Mouse (Mus musculus) B cell, adult 2 months (primary cell): ENCODE measurements around the gene Nr0b2.
"Not testable (repeated sequence)": the region's sequence is repeated elsewhere in the genome, so short reads cannot be mapped to it uniquely, and the experiment has no call there.

Experiments
- DNase-seq, 2 experiments: peaks; one replicate each; pipeline ENCODE4 v3.0.0; 2022

Nr0b2 gene

GRCm38 (mm10) chr4:133552768-133553447 lies at the start of gene Nr0b2:
Nr0b2 (plus strand) TSS chr4:133553376.
- DNase-seq, result peak; percentile 20 to 21

GRCm38 (mm10) chr4:133504300-133504699 lies 48.9 kb upstream of the Nr0b2 start:
- no peak for DNase-seq

DNA sequence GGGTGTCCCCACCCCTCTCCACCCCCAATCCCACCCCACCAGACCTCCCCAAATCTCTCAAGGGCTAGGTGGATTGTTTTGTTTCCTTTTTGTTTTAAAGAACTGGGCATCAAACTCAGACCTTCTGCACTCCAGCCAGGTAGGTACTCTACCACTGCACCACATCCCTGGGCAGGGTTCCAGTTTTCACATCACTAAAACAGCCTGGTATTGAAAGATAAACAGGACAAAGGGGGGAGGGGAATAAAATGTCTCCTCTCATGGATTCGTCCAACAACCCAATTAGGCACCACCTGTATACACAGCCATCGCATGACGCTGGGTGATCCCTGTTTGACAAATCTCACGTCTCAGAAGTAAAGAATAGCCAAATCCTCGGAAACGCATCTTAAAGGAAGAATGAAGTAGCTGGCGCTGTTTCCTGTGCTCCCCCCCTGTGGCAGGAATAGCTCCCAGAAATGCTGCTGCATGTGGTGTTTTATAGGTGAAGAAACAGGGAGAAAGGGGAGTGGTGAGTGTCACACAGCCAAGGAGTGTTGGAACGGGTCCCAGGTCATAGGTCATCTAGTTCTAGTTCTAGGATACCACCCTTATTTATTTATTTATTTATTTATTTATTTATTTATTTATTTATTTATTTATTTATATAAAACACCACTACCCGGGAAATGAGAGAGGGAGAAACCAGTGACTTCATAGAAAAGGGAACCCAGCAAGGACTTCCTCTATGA lies 48.3 kb upstream of the Nr0b2 start:
- no peak for DNase-seq

- no peak for DNase-seq
Observed at GRCm38 (mm10) chr4:133506573-133506972, 46.6 kb upstream of the Nr0b2 start.

DNA sequence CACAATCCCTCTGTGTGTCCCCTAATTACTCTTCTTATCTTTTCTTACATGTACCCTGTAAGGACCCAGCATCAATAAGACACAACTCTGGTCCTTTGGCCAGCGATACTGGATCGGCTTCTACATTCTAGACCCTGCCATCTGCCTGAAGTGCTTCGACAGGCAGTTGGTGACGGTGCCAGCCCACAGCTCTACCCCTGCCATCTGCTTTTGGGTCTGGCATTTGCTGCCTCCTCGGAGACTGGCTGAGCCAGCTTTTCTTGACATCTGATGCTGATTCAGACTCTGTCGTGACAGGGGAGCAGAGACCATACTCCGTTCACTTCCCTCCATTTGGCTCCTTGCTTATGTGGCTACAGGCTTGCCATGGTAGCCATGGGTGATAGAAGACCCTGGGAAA lies 44.2 kb upstream of the Nr0b2 start:
- DNase-seq, result no peak

DNA sequence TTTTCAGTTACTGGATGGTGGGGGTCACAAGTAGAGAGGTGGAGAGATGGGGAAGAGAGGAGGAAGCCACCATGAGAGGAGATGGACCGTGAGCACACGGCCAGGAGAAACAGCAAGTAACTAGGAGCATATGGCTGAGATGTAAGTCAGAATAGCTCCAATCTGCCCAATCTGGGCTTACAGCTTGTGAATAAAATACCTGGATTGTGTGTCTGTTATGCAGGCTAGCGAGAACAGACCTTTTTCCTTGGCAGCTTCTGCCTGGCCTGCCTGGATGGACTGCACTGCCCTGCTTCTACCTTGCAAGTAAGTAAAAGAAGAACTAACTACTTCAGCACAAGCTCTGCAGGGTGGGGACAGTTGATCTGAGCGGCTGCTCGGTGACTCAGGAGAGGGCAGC lies 42.1 kb upstream of the Nr0b2 start:
- DNase-seq, result no peak

GRCm38 (mm10) chr4:133512511-133512910 lies 40.7 kb upstream of the Nr0b2 start:
- DNase-seq, result not testable (repeated sequence)

DNA sequence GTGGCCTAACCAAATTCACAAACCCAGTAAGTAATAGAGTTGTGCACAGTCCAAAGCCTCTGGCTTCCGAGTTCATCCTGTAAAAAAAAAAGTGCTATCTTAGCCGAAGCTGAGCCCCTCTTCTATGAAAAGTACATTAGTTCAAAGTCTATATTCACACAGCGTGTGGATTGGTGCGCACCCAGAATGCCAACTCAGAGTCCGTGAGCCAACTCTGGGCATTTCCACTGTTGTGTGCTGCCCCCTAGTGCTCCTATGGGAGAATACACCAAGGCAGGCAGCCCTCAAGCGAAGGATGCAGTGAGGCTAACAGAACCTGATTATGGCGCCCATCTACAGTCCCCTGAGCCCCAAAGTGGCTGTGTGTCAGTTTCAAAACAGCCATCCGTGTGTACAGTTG lies 40.2 kb upstream of the Nr0b2 start:
- peak; percentile 79 to 80 for DNase-seq

DNA sequence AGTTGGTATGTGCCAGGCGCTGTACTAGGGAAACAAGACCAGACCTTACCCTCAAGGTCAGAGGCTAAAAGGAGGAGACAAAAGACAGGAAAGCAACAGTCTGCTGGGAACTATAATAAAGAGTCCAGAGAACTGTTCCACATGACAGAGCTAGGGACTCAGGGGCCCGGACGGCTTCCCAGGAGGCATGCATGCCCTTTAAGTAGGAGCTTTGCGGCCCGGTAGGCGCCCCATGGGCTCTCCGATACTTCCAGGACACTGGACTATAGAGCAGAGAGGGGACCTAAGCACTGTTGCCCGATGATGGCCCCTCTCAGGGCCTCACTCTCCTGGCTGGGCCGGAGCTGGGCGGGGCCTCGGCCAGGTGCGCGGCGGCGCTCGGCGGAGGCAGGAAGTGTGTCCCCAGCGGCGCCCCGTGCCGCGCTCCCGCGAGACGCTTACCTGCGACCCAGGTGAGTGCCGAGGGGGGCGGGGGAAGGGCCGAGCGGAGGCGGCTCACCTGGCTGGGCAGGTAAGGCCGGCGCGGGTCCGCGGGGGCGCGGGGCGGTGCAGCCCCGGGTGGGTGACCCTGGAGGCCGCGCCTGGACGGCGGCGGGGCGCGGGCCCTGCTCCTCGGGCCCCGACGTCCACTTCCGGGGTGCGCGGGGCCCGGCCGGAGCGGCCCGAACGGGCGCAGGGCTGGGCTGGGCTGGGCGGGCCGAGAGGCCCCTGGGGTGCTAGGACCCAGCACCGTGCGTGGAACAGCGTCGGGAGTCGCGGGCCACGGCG lies 34.4 kb upstream of the Nr0b2 start, which contains the start of gene Kdf1:
Kdf1 (plus strand) TSS at position 363 of the 768 bp plus-strand sequence.
- peak in 1 of 2 experiments; percentile 16 for DNase-seq

DNA sequence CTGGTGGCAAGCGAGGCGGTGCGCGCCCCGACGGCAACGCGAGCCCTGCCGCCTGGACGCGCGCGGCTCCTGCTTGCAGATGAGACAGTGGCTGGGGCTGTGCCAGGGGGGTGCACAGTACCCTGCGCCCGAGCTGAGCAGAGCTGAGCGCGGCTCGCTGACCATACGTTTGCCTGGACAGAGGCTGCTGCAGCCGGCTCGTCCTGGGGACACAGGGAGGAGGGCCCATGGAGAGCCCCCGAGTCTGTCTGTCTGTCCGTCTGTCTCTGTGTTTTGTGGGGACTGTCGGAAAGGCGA lies 33.9 kb upstream of the Nr0b2 start:
- no peak for DNase-seq

DNA sequence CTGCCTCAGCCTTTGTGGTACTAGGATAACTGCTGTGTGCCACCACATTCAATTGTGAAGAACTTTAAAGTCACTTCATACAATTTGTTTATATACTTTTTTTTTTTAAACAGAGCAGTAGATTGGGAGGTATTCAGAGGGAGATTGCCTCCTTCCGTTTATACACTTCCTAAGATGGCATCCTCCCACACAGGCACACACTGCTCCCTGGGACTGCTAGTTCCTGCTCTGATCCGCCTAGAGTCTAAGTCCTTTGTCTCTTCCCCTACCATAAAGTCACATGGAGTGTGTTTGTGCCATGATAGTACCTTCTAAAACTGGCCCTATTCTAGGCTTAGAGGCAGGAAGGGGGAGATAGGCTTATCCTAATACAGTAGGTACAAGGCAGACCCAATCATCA lies 31.7 kb upstream of the Nr0b2 start:
- DNase-seq, result no peak

DNA sequence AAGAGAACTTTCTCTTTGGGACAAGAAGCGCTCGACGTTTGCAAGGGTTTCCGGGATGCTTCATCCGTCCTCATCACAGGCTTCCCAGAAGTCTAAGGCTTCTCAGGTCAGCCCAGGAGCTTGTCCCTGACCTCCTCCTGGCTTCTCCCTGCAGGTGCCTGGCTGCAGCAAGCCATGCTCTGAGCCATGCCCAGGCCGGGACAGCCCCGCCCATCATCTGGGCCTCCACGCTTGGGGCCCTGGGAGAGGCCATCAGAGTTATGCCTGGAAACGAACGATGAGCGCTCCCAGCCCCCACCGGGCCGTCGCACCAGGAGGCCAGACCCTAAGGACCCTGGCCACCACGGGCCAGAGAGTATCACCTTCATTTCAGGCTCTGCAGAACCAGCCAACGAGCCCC lies 25.4 kb upstream of the Nr0b2 start:
- no peak for DNase-seq

DNA sequence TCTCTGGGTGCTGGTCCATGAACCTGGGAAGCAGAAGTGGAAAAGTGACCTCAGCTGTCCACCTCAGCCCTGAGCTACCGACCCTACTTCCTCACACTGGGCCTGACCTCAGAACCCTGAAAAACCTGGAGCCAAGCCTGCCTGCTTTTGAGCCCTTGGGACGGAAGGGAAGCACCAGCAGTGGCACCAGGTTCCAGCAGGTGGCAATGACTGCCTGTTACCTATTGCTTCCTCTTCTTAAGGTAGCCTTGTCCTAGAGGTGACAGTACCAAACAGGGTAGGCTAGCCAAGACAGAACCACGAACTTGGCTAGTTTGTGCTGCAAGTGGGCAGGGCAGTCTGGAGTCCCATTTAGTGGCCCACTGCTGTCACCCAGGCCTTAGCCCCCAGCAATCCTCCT lies 20.4 kb upstream of the Nr0b2 start:
- no peak for DNase-seq

- DNase-seq, result no peak
Observed at GRCm38 (mm10) chr4:133536081-133536480, 17.1 kb upstream of the Nr0b2 start.

- no peak for DNase-seq
Observed at GRCm38 (mm10) chr4:133536652-133537051, 16.5 kb upstream of the Nr0b2 start.

- DNase-seq, result peak; percentile 95 to 96
Observed at GRCm38 (mm10) chr4:133545272-133546231, 7.6 kb upstream of the Nr0b2 start, which contains the start of gene Nudc. Nudc (minus strand) TSS chr4:133545996.

DNA sequence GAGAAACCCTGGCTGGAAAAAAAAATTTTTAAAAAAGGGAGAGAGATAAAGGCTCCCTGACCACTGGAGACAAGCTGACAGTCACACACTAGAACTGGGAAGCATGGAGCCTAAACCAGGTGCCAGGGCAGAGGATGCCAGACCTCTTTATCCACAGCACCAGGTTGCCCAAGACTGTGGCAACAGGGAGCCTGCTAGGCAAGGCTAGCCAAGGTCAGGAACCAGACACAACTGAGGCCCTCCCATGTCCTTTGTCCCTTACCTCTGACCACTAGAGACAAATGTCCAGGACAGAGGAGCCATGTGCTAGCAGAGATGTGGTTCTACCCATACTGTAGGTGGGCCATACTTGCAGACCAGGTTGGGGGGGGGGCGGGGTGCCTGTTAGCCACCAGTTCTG lies 1.1 kb upstream of the Nr0b2 start:
- DNase-seq, result no peak

DNA sequence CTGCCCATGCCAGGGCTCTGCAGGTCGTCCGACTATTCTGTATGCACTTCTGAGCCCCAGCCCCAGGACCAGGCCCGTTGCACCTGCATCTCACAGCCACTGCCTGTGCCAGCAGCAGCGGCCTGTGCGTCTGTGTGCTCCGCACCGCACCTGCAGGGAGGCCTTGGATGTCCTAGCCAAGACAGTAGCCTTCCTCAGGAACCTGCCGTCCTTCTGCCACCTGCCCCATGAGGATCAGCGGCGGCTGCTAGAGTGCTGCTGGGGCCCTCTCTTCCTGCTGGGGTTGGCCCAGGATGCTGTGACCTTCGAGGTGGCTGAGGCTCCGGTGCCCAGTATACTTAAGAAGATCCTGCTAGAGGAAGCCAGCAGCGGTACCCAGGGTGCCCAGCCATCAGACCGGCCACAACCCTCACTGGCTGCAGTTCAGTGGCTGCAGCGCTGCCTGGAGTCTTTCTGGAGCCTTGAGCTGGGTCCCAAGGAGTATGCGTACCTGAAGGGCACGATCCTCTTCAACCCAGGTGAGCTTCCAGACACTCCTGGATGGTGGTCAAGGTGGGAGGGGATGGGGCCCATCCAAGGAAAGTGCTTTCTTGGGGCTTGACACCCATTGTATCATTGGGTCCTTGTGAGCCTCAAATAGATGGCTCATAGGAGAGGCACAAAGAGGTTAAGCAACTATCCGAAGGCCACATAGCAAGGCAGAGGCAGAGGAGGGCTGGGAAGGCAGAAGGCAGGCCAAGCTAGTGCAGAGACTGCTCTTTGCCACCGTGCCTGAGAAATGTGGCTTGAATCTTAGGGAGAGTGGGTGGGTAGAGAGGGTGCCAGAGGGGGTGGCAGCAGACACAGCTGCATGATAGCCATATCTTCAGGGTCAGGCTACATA lies 513 bp downstream of the Nr0b2 start:
- no peak for DNase-seq

GRCm38 (mm10) chr4:133557041-133557717 lies 4.0 kb downstream of the Nr0b2 start:
- no peak for DNase-seq

- DNase-seq, result no peak
Observed at GRCm38 (mm10) chr4:133559846-133560245, 6.7 kb downstream of the Nr0b2 start.

DNA sequence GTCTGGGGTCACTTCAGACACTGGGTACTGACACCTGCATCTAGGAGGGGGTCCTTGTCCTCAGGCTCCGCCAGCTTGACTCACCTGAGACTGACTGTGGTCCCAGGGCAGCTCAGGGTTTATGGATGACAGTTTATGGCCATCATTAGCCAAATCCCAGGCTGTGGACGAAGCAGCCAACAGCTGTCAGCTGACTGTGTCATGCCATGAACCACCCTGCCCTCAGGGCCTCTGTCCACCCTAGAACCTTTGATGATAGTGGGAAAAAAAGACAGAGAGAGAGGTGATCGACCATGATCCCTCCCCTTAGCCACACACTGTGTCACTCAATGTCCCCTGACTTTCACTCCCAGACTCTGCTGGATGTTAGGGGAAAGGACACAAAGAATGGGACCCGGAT lies 8.4 kb downstream of the Nr0b2 start:
- DNase-seq, result no peak
